Mouse (Mus musculus) liver, embryonic 14.5 days (tissue): ENCODE measurements around the gene Gclm. TPM values are rescaled to one million over a fixed set of nuclear protein-coding genes. Genes with fewer than 3 reads are reported as not detected.
A peak's percentile ranks its signal among the peaks of the same experiment; 100 is the strongest.

Experiments
- ATAC-seq: fragments of 200-750 bp; cut with Nextera tagmentation; 2 replicates; pipeline ENCODE4 v1.8.0; 2017; ENCODE audit warnings: moderate number of reproducible peaks, mild to moderate bottlenecking, moderate library complexity; ENCODE audit not compliant: insufficient read depth
- DNase-seq, 3 experiments: peaks; one replicate each; pipeline ENCODE4 v3.0.0-alpha.2; 2012 to 2013; ENCODE audit warnings: low read depth in 3 of 3, low spot score in 3 of 3
- H3K27ac ChIP-seq: fragments of 300-500 bp; sonication (generic); 2 replicates; pipeline ENCODE4 v1.5.1; 2014; ENCODE audit warnings: moderate library complexity, mild to moderate bottlenecking, control low read depth, inconsistent platforms
- H3K27me3 ChIP-seq: fragments of 300-500 bp; sonication (generic); 2 replicates; pipeline ENCODE4 v1.6.1; 2014; ENCODE audit warnings: mild to moderate bottlenecking, low read length, moderate library complexity; ENCODE audit not compliant: control insufficient read depth, insufficient read depth
- H3K36me3 ChIP-seq: fragments of 300-500 bp; sonication (generic); replicated peaks from 2 replicates; pipeline ENCODE4 v1.6.1; 2014; ENCODE audit warnings: low read depth; ENCODE audit not compliant: control insufficient read depth, insufficient read depth
- H3K4me1 ChIP-seq, 2 experiments: fragments of 200-500 bp in 1 of 2; fragments of 300-500 bp in 1 of 2; sonication (generic) in 1 of 2; replicated peaks; 2 replicates each; pipeline ENCODE4 v1.6.1; 2012 to 2014; ENCODE audit warnings: antibody characterized with exemption in 1 of 2, inconsistent platforms in 1 of 2, low read length in 1 of 2; ENCODE audit not compliant: control insufficient read depth in 2 of 2, insufficient read depth in 2 of 2
- H3K4me2 ChIP-seq: fragments of 300-500 bp; sonication (generic); 2 replicates; pipeline ENCODE4 v1.6.1; 2014; ENCODE audit warnings: low read depth, mild to moderate bottlenecking, control low read depth, moderate library complexity
- H3K4me3 ChIP-seq, 2 experiments: fragments of 200-500 bp in 1 of 2; fragments of 300-500 bp in 1 of 2; sonication (generic) in 1 of 2; 2 replicates each; pipeline ENCODE4 v1.5.1; 2012 to 2014; ENCODE audit warnings: low read depth in 2 of 2, low read length in 2 of 2, mild to moderate bottlenecking in 2 of 2, control low read depth in 1 of 2, inconsistent platforms in 1 of 2, moderate library complexity in 1 of 2; ENCODE audit not compliant: insufficient read depth in 1 of 2
- H3K9ac ChIP-seq: fragments of 300-500 bp; sonication (generic); replicated peaks from 2 replicates; pipeline ENCODE4 v1.6.1; 2014; ENCODE audit warnings: mild to moderate bottlenecking, control low read depth, moderate library complexity
- H3K9me3 ChIP-seq: fragments of 300-500 bp; sonication (generic); 2 replicates; pipeline ENCODE4 v1.6.1; 2016; ENCODE audit warnings: low read length, mixed read lengths; ENCODE audit not compliant: control insufficient read depth
- CTCF ChIP-seq: IDR thresholded peaks from 2 replicates; pipeline ENCODE4 v1.5.1; 2016; ENCODE audit warnings: antibody characterized with exemption, low read depth, control low read depth
- EP300 ChIP-seq: IDR thresholded peaks from 2 replicates; pipeline ENCODE4 v1.6.1; 2016; ENCODE audit warnings: antibody characterized with exemption, low read depth
- WGBS: fragments of 180-500 bp; shearing (Covaris S2); extraction: QIAGEN DNeasy Blood & Tissue Kit; methylation state at CpG from one replicate; pipeline ENCODE4 v1.1.7; 2014; ENCODE audit not compliant: insufficient replicate concordance; 5-methylcytosine and 5-hydroxymethylcytosine counted together
- polyA plus RNA-seq, 2 experiments: library from polyadenylated mRNA; depleted of rRNA in 1 of 2; stranded (reverse) in 1 of 2; unstranded in 1 of 2; fragments of >200 nt; fragmentation: Nextera tagmentation in 1 of 2; extraction: Ambion mirVana in 1 of 2; gene quantifications; 2 replicates each; pipeline versions ENCODE4 v1.2.1 to v1.2.3; 2012 to 2014

Gclm gene
- polyA plus RNA-seq, 2 experiments: 140 to 360 TPM

GRCm38 (mm10) chr3:122300983-122301919 is 55.9 kb downstream of the Gclm start:
- no peak for DNase-seq
- peak; percentile 37; the same call in 1 of the 2 replicates for ATAC-seq
- H3K9ac ChIP-seq: no peak overlapping the region
- no peak overlapping the region for H3K4me3 ChIP-seq
- TF ChIP-seq CTCF (no peak), EP300 (no peak)
- H3K9me3 ChIP-seq: no peaks in the 10 kb centered on the region
- WGBS: 46% methylated on average over 9 of the region's 9 CpGs
- no peaks in the 10 kb centered on the region for H3K4me1 ChIP-seq
- no peak overlapping the region for H3K27ac ChIP-seq
- no peak overlapping the region for H3K4me2 ChIP-seq
- H3K27me3 ChIP-seq: no peaks in the 10 kb centered on the region
- no peaks in the 10 kb centered on the region for H3K36me3 ChIP-seq

- 50% methylated on average over 4 of the region's 4 CpGs for WGBS
- TF ChIP-seq EP300 (no peak), CTCF (no peak)
- no peaks in the 10 kb centered on the region for H3K9me3 ChIP-seq
- H3K9ac ChIP-seq: no peak overlapping the region
- ATAC-seq (no peak), DNase-seq (no peak)
- H3K36me3 ChIP-seq: no peaks in the 10 kb centered on the region
- no peaks in the 10 kb centered on the region for H3K4me1 ChIP-seq
- H3K4me2 ChIP-seq: no peak overlapping the region
- no peak overlapping the region for H3K27ac ChIP-seq
- no peak overlapping the region for H3K4me3 ChIP-seq
- no peaks in the 10 kb centered on the region for H3K27me3 ChIP-seq
Observed at GRCm38 (mm10) chr3:122304560-122304959, 59.2 kb downstream of the Gclm start.

- WGBS: 39% methylated on average over 4 of the region's 4 CpGs
- no peaks in the 10 kb centered on the region for H3K36me3 ChIP-seq
- H3K4me2 ChIP-seq: no peak overlapping the region
- DNase-seq: peak in 2 of 3 experiments; percentile 35 to 42
- no peak overlapping the region for H3K4me3 ChIP-seq
- ATAC-seq: no peak
- TF ChIP-seq CTCF: no peak
- TF ChIP-seq EP300: no peak
- H3K4me1 ChIP-seq: no peaks in the 10 kb centered on the region
- no peaks in the 10 kb centered on the region for H3K27me3 ChIP-seq
- H3K9ac ChIP-seq: no peak overlapping the region
- no peaks in the 10 kb centered on the region for H3K9me3 ChIP-seq
- H3K27ac ChIP-seq: no peak overlapping the region
Observed at GRCm38 (mm10) chr3:122307894-122308671, 62.7 kb downstream of the Gclm start.

GRCm38 (mm10) chr3:122308981-122309380 is 63.6 kb downstream of the Gclm start:
- Histone ChIP-seq H3K4me3 (no peak overlapping the region), H3K9ac (no peak overlapping the region), H3K27me3 (no peaks in the 10 kb centered on the region), H3K4me2 (no peak overlapping the region), H3K27ac (no peak overlapping the region), H3K9me3 (no peaks in the 10 kb centered on the region), H3K4me1 (peaks cover 0 to 5% of the 10 kb centered on the region in 2 experiments; a peak in 2 of 4 replicates), H3K36me3 (no peaks in the 10 kb centered on the region)
- TF ChIP-seq CTCF: no peak
- TF ChIP-seq EP300: no peak
- DNase-seq: no peak
- 19% methylated on average over 6 of the region's 6 CpGs for WGBS
- ATAC-seq: no peak

DNA sequence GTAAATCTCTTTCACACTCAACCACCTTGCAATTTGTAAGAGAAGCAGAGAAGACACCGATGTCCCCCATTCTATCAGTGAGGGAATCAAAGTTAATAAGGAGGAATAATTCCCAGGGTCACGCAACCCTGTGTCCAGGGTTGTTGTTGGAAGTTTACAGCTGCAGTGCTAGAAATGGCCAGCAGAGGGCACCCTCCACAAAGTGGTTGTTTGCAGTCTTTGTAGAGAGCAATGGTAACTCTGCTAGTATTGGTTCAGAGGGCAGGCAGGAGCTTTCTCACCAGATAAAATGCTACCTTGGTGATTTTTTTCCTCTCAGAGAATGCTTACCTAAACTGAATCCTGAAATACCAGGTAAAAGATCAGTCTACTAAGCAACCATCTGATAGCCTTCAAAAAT is 66.7 kb downstream of the Gclm start:
- ATAC-seq: no peak
- TF ChIP-seq EP300: no peak
- TF ChIP-seq CTCF: peak; percentile 93
- Histone ChIP-seq H3K4me1 (peaks cover 0 to 8% of the 10 kb centered on the region in 2 experiments; a peak in 2 of 4 replicates), H3K27ac (no peak overlapping the region), H3K4me2 (no peak overlapping the region), H3K9ac (no peak overlapping the region), H3K36me3 (no peaks in the 10 kb centered on the region), H3K27me3 (no peaks in the 10 kb centered on the region), H3K9me3 (no peaks in the 10 kb centered on the region), H3K4me3 (no peak overlapping the region)
- 27% methylated on average over 2 of the region's 2 CpGs for WGBS
- peak in 2 of 3 experiments; percentile 33 to 52 for DNase-seq
